Mouse (Mus musculus) forebrain, embryonic 11.5 days (tissue): ENCODE results near the gene Tas2r120. TPM values are rescaled to one million over a fixed set of nuclear protein-coding genes. Genes with fewer than 3 reads are reported as not detected.
"Not testable (repeated sequence)": the region's sequence is repeated elsewhere in the genome, so short reads cannot be mapped to it uniquely, and the experiment has no call there.

Experiments
- ATAC-seq: fragments of 200-750 bp; cut with Nextera tagmentation; replicated peaks from 2 replicates; pipeline ENCODE4 v1.8.0; 2017; ENCODE audit warnings: moderate TSS enrichment; ENCODE audit not compliant: low FRiP score
- DNase-seq: peaks from one replicate; pipeline ENCODE4 v3.0.0-alpha.2; 2017; ENCODE audit warnings: low spot score
- H3K27ac ChIP-seq: fragments of 300-500 bp; sonication (generic); 2 replicates; pipeline ENCODE4 v1.5.1; 2014; ENCODE audit warnings: low read depth, low read length
- H3K27me3 ChIP-seq: fragments of 300-500 bp; sonication (generic); 2 replicates; pipeline ENCODE4 v1.6.1; 2014; ENCODE audit warnings: mild to moderate bottlenecking, low read length, mixed read lengths; ENCODE audit not compliant: control insufficient read depth, insufficient read depth
- H3K36me3 ChIP-seq: fragments of 300-500 bp; sonication (generic); 2 replicates; pipeline ENCODE4 v1.6.1; 2014; ENCODE audit warnings: mild to moderate bottlenecking, low read length, moderate library complexity, mixed read lengths; ENCODE audit not compliant: control insufficient read depth, insufficient read depth
- H3K4me1 ChIP-seq: fragments of 300-500 bp; sonication (generic); replicated peaks from 2 replicates; pipeline ENCODE4 v1.6.1; 2014; ENCODE audit warnings: low read length, mixed read lengths; ENCODE audit not compliant: control insufficient read depth, insufficient read depth
- H3K4me2 ChIP-seq: fragments of 300-500 bp; sonication (generic); 2 replicates; pipeline ENCODE4 v1.6.1; 2014; ENCODE audit warnings: low read depth, mild to moderate bottlenecking, low read length, moderate library complexity, mixed read lengths; ENCODE audit not compliant: severe bottlenecking
- H3K4me3 ChIP-seq: fragments of 300-500 bp; sonication (generic); 2 replicates; pipeline ENCODE4 v1.5.1; 2014; ENCODE audit warnings: low read depth, low read length
- H3K9ac ChIP-seq: fragments of 300-500 bp; sonication (generic); 2 replicates; pipeline ENCODE4 v1.6.1; 2014; ENCODE audit warnings: low read length
- H3K9me3 ChIP-seq: fragments of 300-500 bp; sonication (generic); 2 replicates; pipeline ENCODE4 v1.6.1; 2016; ENCODE audit warnings: low read length, mixed read lengths; ENCODE audit not compliant: control insufficient read depth
- WGBS: fragments of 180-500 bp; shearing (Covaris S2); extraction: QIAGEN DNeasy Blood & Tissue Kit; methylation state at CpG from one replicate; pipeline ENCODE4 v1.1.7; 2014; 5-methylcytosine and 5-hydroxymethylcytosine counted together
- polyA plus RNA-seq: library from polyadenylated mRNA; unstranded; fragments of >200 nt; fragmentation: Nextera tagmentation; extraction: Ambion mirVana; gene quantifications from 2 replicates; pipeline ENCODE4 v1.2.1, GENCODE M21; 2014

Tas2r120 gene
- polyA plus RNA-seq: not detected in 2 replicates

DNA sequence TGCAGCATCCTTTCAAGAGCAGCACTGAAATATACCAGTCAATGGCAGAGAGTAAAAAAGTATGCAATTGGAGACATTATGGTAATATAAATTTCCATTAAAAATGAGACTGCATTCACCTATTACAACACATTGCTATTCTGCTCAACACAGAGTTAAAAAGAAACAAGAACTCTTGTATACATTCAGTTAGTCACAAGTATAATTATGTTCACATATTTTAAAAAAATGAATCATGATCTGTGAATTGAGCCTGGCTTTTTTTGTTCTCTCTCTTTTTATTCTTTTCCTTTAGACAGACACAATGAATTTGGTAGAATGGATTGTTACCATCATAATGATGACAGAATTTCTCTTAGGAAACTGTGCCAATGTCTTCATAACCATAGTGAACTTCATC, at the start of gene Tas2r120:
Gene Tas2r120 (plus strand): TSS at position 301 of the 400 bp plus-strand sequence.
- no peak within 1 kb of the TSS for H3K4me3 ChIP-seq
- H3K4me1 ChIP-seq: no peaks in the 10 kb centered on the region
- no peak for ATAC-seq
- no peaks in the 10 kb centered on the region for H3K27me3 ChIP-seq
- no peaks in the 10 kb centered on the region for H3K36me3 ChIP-seq
- no peak within 1 kb of the TSS for H3K27ac ChIP-seq
- no peaks in the 10 kb centered on the region for H3K9me3 ChIP-seq
- no peak within 1 kb of the TSS for H3K9ac ChIP-seq
- no peak within 1 kb of the TSS for H3K4me2 ChIP-seq
- no peak for DNase-seq

DNA sequence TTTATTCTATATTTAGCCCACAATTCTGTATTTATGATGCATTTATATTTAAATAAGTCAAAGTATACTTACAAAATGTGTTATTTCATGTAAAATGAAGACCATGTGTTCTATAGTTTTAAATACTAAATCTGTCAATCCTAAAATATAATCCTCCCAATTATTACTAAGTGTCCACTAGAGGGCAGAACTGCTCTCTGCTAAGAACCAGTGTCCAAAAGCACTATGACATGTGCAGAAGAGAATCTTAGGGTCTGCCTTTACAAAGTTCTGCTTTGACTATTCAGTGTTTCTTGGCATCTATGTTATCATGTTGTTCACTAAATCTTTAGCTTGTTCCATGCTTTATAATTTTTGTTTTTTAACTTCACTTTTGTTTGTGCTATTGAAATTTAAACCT, 7.4 kb upstream of the Tas2r120 start:
- DNase-seq (no peak), ATAC-seq (no peak; the same call in 1 of the 2 replicates)
- no peaks in the 10 kb centered on the region for H3K9me3 ChIP-seq
- H3K4me3 ChIP-seq: no peak overlapping the region
- H3K36me3 ChIP-seq: no peaks in the 10 kb centered on the region
- H3K4me1 ChIP-seq: no peaks in the 10 kb centered on the region
- H3K27ac ChIP-seq: no peak overlapping the region
- no peak overlapping the region for H3K9ac ChIP-seq
- no peaks in the 10 kb centered on the region for H3K27me3 ChIP-seq
- H3K4me2 ChIP-seq: no peak overlapping the region

DNA sequence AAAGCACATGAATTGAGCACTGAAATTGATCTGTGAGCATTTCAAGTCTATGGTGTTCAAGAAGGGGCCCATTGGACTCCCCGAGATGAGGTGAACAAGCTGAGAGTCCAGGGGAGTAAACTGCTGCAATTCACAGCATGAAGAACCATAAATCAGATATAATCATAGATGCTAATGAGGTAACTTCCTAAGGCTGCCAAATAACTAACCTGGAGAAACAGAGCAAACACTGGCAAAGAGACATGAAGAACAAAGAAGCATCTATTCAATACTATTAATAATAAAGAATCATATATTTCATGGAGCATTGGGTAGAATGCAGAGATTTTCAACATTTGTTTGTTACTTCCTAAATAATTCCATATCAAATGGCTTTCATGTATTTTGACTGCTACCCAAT, 5.3 kb upstream of the Tas2r120 start, which contains the start of gene A630073D07Rik:
Gene A630073D07Rik (minus strand): TSS at position 101 of the 400 bp plus-strand sequence.
- no peak within 1 kb of the TSS for H3K4me3 ChIP-seq
- no peaks in the 10 kb centered on the region for H3K9me3 ChIP-seq
- DNase-seq: no peak
- 88% methylated on average over 1 of the region's 1 CpGs for WGBS
- H3K9ac ChIP-seq: no peak within 1 kb of the TSS
- no peak within 1 kb of the TSS for H3K27ac ChIP-seq
- ATAC-seq: no peak
- H3K36me3 ChIP-seq: no peaks in the 10 kb centered on the region
- H3K4me2 ChIP-seq: no peak within 1 kb of the TSS
- H3K27me3 ChIP-seq: no peaks in the 10 kb centered on the region
- no peaks in the 10 kb centered on the region for H3K4me1 ChIP-seq

DNA sequence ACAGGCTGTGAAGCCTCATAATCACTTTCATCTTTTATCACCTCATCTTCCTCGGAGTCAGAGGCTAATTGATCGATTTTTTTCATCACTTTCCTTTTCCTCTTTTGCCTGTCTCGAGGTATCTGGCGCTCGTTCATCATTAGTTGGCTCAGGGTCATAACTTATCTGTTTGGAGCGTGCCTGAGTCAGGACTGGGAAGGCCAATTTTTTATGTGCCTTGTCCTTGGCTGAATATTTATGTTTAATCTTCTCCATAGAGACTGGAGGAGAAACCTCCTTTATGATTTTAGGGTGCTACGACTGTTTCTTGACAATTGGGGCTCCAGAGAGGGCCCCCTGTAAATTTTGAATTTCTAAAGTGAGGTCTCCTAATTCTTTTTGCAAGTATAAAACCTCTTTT, 34.8 kb downstream of the Tas2r120 start:
- ATAC-seq, H3K4me2 ChIP-seq, H3K36me3 ChIP-seq, DNase-seq, H3K4me3 ChIP-seq, H3K9me3 ChIP-seq, H3K9ac ChIP-seq, H3K4me1 ChIP-seq, H3K27ac ChIP-seq, H3K27me3 ChIP-seq: not testable (repeated sequence)
- WGBS: 90% methylated on average over 7 of the region's 7 CpGs

DNA sequence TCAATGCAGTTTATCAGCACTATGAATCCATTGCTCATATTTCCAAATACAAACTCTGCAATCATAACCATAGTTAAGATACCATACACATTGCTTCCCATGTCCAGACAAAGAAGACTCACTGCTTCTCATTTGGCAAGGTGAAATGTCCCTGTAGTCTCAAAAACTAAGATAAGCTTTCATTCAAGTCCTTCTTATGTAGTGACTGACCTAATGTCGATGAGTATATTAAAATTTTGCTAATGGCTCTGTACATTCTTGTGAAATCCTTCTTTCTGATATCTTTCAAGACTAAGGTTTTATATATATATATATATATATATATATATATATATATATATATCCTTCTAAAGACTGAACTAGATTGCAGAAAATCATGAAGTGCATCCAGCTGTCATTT, 44.2 kb downstream of the Tas2r120 start, which contains the start of gene Tas2r121:
Gene Tas2r121 (minus strand): TSS at position 101 of the 400 bp plus-strand sequence.
- H3K9ac ChIP-seq: no peak within 1 kb of the TSS
- no peak within 1 kb of the TSS for H3K27ac ChIP-seq
- 79% methylated on average over 1 of the region's 1 CpGs for WGBS
- H3K36me3 ChIP-seq: no peaks in the 10 kb centered on the region
- DNase-seq (no peak), ATAC-seq (no peak)
- H3K27me3 ChIP-seq: no peaks in the 10 kb centered on the region
- H3K4me1 ChIP-seq: no peaks in the 10 kb centered on the region
- H3K4me2 ChIP-seq: no peak within 1 kb of the TSS
- H3K4me3 ChIP-seq: no peak within 1 kb of the TSS
- no peaks in the 10 kb centered on the region for H3K9me3 ChIP-seq

Other genes starting within 250 kb of the Tas2r120 start
- gene Prh1, start 87.1 kb upstream of the Tas2r120 start, polyA plus RNA-seq: not detected in 2 replicates
- gene Prp2, start 61.0 kb upstream of the Tas2r120 start, polyA plus RNA-seq: not detected in 2 replicates
- not detected in 2 replicates for gene A630073D07Rik, start 5.4 kb upstream of the Tas2r120 start, polyA plus RNA-seq
- gene Tas2r121, start 44.1 kb downstream of the Tas2r120 start, polyA plus RNA-seq: not detected in 2 replicates
- not detected in 2 replicates for gene Tas2r122, start 55.0 kb downstream of the Tas2r120 start, polyA plus RNA-seq
- gene Tas2r115, start 81.1 kb downstream of the Tas2r120 start, polyA plus RNA-seq: not detected in 2 replicates
- gene Tas2r124, start 97.8 kb downstream of the Tas2r120 start, polyA plus RNA-seq: not detected in 2 replicates
- gene Tas2r102, start 105.2 kb downstream of the Tas2r120 start, polyA plus RNA-seq: not detected in 2 replicates
- gene Tas2r136, start 121.2 kb downstream of the Tas2r120 start, polyA plus RNA-seq: not detected in 2 replicates
- gene Tas2r117, start 145.9 kb downstream of the Tas2r120 start, polyA plus RNA-seq: not detected in 2 replicates
- gene Tas2r123, start 190.2 kb downstream of the Tas2r120 start, polyA plus RNA-seq: not detected in 2 replicates
- gene Tas2r116, start 198.5 kb downstream of the Tas2r120 start, polyA plus RNA-seq: not detected in 2 replicates
- gene Tas2r110, start 211.1 kb downstream of the Tas2r120 start, polyA plus RNA-seq: not detected in 2 replicates
- not detected in 2 replicates for gene Tas2r113, start 236.1 kb downstream of the Tas2r120 start, polyA plus RNA-seq